Mouse (Mus musculus): ENCODE data around the gene Pbp2.
A peak's percentile ranks its signal among the peaks of the same experiment; 100 is the strongest.

The Pbp2 gene

DNA sequence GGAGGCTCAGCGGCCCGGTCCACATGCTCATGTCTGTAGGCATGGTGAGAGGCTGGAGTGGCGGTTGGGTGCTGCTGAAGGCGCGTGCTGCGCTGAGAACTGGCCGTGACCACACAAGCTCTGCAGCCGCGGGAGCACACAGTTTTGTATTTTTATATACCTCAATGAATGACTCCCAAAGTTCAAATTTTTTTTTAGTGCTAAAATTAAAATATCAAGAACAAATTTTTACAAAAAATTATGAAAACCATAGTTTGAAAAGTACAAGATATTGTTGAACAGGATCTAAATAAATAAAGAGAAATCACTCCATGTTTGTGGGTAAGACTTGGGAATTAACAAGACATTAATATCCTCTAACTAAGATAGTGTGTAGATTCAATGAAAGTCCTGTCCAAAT is at the start of gene Pbp2:
Gene Pbp2 (minus strand): TSS at position 101 of the 400 bp plus-strand sequence.
- DNase-seq (ENCODE audit: low read depth, low spot score), result no peak

DNA sequence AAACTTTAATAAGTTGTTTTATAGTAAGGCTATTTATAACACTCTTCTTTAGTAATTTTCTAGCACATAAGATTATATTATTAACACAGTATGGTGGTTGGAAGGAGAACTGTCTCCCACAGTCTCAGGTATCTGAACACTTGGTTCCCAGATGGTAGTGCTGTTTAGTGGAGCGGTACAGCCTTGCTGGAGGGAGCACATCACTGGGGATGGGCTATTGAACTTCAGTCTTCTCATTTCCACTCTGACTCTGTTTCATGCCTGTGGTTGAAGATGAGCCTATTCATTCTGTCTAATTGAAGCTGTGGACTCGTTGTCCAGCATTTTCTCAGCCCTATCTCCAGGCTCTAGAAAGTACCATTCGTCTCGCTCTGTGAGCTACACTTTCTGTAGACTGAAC is 44.7 kb upstream of the Pbp2 start:
- no peak for DNase-seq (ENCODE audit: low read depth, low spot score)

DNA sequence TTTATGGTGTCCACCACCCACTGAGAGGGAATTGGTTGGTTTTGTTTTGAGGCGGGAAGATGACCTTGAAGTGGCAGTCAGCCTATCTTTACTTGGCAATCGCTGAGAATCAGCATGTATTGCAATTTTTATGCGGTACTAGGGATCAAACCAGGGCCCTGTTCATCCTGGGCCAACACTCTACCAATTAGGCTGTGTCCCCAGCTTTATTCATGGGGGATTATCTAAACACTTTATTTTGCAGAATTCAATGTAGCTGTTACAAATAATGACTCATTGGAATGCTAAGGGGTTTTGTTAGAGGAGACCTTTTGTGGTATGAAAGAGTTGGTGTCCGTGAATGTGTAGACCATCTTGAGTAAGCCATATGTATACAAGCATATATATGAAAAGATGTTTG is 42.3 kb upstream of the Pbp2 start:
- no peak for DNase-seq (ENCODE audit: low read depth, low spot score)

DNA sequence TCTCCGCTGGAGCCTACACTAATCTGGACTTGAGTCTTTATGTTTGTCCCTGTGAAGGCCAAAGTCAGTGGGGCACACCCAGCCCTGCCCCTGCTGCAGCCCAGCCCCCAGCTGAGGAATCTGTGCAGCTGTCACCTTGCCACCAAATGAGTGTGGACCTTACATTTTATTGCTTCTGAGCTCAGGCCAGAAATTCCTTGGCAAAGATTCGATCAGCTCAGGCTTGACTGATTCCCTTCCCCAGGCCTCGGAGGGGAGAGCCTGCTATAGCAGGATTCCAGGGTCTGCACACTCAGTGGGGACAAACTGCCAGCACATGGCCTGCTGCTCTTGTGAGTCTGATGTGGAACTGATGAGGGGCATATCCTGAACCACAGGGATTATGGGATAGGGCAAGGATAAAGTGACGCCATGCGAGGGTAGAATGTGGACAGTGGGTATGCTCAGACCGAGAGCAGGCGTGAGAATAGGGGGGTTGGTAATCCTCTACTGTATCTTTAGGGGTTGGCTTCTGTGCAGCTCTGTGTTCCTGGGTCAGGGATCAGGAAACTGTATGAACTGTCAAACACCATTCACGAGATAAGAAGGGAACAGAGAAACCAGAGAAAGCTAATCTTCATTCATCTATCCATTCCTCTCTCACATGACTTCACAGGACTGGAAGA is 41.6 kb upstream of the Pbp2 start:
- DNase-seq (ENCODE audit: low read depth, low spot score), result no peak

DNA sequence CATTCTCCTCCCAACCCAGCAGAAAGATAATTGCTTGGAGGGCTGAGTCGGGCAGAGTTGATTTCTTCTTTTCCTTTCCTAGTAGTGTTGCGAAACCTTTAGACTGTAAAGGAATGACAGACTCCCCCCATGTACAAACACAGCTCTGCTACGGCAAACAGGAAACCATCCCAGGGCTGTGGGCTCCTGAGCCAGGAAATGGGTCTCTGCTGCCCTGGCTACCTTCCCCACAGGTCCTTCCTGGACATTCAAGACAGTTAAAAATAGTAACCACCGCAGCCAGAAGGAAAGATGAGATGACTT is 30.8 kb upstream of the Pbp2 start:
- DNase-seq (ENCODE audit: low read depth, low spot score), result no peak

DNA sequence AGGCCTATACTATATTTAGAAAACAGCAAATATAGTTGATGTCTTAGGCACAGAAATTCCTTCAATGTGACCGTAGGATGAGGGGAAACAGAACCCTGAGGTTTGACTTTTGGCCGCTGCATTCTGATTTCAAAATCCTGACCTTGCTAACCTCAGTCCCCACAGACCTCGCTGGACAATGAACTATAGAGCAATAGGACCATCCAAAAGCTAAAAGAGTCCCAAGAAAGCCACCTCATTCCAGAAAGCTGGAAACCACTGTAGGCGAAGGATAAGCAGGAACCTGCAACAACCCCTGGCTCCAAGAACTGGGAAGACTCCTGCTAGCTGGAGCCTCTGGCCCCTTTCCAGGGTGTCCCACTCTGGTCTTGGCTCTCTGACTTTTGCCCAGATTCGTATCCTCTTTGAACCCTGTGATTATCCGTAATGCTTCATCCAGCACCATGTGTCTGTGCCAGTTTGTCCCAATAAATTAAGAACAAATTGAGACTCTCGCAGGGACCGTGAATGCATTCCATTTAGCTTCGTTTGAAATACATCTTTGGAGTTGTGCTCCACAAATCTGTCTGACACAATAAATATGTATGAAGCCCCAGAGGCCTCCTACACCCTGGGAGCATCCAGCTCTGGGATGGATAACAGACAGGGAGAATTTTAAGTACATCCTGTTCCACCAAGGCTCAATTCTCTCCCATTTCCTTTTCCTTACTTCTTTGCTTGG is 30.3 kb upstream of the Pbp2 start:
- no peak for DNase-seq (ENCODE audit: low read depth, low spot score)

DNA sequence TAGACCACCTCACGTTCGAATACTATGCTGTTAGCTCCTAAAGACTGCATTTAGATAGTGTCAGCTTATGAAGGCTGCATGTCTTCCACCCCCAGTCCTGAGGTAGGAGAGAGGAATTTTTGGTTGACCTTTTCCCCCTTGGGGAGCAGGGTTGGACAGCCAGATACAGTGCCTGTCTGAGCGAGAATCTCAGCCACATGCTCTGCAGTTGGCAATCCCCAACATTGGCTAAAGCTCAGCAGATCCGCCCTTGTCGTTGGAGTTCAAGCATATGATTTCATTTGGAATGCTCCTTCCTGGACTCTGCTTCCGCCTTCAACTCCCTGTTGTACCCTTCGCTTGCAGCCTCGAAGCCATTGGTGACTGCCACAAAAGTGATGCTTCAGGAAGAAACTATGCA is 26.2 kb upstream of the Pbp2 start:
- DNase-seq (ENCODE audit: low read depth, low spot score), result no peak

DNA sequence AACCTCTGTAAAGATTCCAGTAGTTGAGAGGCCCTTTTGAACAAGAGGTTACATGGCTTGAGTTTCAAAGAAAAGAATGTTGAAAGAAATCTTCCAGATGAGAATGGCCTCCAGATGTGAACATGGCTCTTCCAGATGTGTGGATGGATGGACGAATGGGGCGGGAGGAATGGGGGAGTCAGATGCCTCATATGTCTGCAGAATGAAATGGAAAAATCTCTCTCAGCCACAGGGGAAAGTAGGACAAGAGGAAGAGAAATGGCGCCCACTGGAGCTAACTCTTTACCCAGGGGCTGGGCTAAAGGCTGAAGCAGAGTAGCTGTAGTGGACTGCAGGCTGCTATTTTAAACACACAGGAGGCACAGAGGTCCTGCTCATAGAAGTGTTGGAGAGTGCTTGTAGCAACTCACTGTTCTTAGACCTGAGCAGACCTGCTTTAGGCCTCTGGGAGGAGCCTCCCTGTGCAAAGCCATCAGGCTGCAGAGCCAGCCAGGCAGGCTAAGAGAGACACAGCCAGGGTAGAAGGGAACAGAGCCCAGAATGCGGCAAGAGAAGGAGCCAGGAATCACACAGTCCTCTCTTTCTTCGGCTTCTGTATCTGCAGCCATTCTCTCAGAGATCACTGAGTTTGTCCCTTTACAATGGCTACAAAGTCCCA is 23.9 kb upstream of the Pbp2 start:
- peak; percentile 69 for DNase-seq (ENCODE audit: low read depth, low spot score)

DNA sequence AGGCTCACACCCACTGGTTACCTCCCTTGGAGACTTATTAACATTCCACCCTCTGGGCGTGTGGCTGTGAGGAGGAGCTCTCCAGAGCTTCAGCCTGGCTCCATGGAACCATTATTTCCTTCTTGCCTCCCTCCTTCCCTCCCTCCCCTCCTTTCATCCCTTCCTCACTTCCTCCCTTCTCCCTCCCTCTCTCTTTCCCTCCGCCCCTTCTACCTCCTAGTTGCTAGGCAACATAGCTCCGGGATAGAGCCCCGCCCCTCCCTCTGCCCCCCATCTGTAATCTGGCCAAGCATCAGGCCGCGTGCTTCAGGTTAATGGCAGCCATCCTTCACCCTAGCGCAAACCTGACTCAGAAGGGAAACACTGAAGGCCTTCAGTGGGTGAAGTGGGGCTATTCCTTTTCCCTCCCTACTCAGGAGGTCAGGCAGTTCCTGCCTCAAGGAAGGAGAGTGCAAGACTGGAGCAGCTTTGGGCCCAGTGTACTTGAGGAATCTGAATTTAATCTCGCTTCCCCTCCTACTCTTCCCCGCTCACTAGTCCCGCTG is 22.6 kb upstream of the Pbp2 start:
- peak; percentile 70 for DNase-seq (ENCODE audit: low read depth, low spot score)

DNA sequence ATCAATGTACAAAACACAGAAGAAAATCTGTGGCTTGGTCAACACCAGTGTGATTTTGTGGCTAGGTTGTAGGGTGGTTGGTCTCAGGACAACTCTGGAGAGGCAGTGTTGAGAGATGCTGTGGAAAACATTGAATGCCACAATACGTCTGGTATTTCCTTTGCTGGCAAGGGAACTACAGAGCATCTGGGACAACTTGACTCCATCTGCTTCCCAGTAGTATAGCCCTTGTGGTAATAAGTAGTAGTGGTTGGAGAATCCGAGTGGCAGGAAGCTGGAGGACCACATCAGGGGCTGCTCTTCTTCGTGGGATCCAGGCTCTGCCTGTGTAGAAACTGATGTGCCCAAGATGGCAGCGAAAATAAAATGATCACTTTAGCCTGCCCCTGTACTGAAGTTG is 21.7 kb upstream of the Pbp2 start:
- DNase-seq (ENCODE audit: low read depth, low spot score), result no peak

DNA sequence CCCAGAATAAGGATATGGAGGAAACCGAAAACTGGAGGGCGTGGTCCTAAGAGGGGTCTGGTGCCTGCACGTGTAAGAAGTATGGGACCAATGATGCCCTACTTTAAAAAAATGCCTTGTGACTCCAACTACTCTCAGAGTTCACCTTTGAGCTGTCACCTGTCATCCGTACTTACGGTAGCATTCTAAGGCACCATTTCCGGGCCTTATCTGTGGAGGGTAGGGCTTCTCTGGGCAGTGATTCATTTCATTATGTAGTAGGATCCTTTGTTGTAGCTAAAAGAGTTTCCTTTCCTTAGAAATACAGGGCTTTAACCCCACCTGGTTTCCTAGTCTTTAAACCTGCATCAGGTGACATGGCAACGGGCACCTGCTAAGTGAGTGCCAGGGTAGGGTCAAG is 16.6 kb upstream of the Pbp2 start:
- DNase-seq (ENCODE audit: low read depth, low spot score), result no peak

DNA sequence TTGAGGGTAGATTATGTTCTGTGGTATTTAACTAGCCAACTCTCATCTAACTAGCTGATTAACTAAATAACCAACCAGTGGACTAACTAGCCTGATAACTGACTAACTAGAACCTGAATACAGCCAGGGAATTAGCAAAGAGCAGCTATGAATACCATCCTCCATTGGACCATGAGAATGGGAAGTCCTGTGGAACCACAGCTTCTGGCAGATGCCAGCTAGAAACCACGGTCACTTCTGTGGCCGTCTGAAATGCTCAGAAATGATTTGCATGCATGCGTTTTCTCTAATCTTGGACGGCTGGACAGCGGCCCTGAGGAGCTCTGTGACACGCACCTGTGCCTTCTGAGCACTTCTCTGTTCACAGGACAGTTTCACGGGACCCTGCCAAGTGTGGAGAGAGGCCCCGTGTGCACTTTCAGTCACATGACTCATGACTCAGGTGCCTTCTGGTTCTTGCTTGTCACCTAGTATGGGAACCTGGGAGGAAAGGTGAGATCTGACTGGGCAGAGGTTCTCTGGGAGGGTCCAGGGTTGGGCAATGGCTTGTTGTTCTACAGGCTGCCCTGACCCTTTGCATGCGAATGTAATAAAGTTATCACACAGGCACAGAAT is 14.6 kb upstream of the Pbp2 start:
- DNase-seq (ENCODE audit: low read depth, low spot score), result no peak

DNA sequence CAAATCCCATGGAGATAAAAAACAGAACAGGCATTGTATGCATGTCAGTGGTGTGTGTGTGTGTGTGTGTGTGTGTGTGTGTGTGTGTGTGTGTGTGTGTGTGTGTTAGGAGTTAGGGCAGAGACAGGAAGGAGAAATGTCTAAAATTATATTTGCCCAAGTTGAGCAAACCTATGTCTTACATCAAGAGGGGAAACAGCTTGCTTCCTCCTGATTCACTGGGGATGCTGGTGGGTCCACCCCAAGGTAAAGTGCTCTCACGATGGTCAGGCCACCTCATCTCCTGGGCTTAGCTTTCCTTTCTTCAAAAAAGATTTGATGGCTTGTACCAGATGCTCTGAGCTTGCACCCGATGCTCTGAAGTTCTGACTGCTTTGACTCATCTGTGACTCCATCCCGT is 13.9 kb upstream of the Pbp2 start:
- DNase-seq (ENCODE audit: low read depth, low spot score), result no peak

DNA sequence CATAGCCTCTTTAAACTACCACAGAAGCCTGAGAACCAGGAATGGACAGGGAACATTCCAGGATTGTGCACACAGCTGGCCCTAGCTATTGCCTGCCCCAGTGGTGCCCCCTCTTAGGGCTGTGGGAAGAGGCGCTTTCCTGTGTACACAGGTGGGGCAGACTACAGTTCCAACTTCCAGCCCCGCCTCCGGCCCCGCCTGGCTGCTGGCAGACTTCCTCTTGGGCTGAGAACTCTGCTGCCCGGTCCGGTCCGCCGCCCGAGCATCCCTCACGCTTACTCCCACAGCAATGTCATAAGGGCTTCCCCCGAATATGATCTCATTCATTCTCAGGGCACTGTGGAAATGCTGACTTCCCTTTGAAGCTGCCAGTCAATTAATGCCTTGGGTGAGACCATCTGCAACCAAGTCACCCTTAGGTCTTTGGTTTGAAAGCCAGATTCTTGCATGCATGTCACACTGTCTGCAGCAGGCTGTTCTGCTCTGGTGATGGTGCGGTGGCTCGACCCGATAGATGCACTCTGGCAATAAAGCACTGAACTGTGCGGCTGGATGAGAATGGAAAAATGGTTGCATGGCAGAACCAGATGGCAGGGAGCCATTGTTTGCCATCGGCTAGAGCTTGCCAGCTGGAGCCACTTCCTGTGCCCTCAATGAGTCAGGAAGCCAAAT is 13.2 kb upstream of the Pbp2 start:
- peak; percentile 29 for DNase-seq (ENCODE audit: low read depth, low spot score)

DNA sequence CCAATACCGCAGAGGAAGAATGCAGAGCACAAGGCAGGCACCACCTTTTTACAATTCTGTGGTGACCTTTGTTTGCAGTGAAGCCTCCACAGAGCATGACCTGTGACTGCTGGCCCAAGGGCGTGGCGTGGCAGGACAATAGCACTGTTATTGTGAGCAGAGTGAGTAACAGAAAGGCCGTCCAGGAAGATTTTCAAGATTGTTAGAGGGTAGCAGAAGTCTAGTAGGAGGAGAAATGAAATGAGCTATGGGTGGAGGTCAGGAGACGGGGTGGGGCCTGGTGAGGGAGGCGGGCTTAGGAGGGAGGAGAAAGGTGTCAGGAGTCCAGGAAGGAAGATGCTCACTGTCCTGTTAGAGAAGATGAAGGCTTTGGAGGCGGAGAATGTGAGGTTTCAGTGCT is 12.5 kb upstream of the Pbp2 start:
- no peak for DNase-seq (ENCODE audit: low read depth, low spot score)

DNA sequence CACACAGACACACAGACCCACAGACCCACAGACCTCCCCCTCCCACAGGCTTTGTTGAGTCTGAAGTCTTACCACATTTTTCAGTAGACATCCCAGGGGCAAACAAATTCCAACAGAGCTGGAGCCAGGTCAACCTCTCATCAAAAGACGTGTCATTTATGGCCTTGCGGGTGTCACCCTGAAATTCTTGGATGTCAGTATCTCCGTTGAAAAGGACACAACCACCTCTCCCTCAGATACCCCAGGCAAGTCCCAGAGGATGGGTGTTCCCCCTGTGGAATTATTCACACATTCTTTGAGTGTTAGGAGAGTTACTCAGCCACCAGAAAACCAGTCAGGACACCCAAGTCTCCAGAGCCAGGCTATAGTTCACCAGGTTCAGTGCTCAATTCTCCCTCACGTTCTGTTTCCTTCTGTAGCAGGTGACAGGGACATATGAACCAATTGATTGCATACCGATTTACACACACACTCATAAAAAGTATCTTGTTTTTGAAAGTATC is 9.3 kb upstream of the Pbp2 start:
- no peak for DNase-seq (ENCODE audit: low read depth, low spot score)

DNA sequence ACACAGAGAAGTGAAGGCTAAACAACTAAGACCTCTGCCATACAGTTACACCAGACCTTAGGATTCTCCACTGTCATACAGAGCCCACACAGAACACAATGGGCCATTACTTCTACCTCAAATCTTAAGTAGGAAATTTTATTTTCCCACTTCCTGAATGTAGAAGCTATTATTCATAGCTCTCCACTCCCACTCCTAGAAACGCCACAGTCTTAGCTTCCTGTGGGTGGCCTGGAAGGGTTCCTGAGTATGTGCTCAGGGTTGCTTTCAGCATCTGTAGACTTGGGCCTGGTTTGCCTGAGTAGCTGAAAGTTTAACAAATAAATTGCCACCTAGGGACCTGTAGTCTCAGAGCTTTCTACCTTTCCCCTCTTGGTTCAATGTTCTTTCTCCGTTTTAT is 5.9 kb upstream of the Pbp2 start:
- DNase-seq (ENCODE audit: low read depth, low spot score), result no peak

DNA sequence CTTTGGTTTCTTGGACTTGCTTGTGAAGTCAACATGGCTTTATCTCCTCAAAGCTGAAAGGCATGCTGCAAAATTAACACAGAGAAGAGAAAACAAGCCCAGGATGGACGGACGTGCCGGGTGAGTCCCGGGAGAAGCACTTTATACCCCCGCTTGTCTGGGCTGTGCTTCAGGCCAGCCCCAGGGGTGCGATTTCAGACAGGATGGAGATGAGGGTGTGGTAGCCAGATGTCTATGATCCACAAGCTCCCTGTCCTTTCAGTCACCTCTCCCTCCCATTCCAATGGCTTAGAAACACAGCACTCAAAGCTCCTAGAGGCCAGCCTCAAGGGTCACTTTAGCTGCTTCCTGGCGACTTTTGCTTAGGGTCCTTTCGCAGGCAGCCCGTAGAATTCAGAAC is 3.8 kb upstream of the Pbp2 start:
- DNase-seq (ENCODE audit: low read depth, low spot score), result no peak

DNA sequence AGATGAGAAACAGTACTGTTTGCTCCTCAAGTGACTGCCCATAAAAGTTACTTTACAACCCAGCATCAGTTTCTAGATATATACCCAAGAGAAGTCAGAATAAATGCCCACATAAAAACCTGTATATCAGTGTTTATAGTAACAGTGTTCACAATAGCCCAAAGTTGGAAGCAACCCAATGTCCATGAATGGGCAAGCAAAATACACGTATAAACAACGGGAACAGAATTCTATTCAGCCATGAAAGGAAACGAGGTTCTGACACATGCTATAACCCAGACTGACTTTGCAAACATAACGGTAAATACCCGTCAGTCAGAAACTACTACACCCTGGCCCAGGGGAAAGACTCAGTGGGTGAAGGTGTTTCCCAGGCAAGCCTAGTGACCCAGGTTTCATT is 1.8 kb upstream of the Pbp2 start:
- no peak for DNase-seq (ENCODE audit: low read depth, low spot score)

DNA sequence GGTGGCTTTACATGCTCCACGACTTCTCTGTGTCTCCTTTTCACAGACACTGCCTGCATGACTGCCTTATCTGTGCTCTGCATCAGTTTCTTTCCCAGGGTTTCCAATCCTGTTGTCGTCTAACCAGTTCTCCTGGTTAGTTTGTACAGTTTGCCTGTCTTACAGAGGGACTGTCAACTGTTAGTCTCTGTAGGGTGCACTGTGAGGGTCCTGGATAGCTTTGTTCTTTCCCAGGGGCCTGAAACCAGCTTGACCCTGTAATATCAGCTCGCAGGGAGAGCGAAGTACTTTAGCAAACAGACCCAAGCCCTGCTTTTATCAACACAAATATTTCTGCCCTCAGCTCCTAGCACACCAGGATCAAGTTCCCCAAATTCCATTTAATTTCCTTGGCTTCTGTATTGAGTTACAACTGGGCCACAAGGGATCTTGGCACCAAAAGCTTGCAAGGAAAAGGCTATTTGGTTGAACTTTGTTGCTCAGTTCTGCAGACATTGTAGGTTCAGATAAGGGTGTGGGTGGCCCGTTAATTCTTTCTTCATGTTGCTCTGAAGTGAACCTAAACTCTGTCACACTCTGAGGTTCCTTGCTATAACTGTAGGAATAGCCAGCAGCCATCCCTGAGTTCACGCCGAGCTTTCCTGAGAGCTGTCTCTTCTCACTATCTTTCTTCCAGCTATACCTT is 5.5 kb downstream of the Pbp2 start:
- peak; percentile 20 for DNase-seq (ENCODE audit: low read depth, low spot score)

DNA sequence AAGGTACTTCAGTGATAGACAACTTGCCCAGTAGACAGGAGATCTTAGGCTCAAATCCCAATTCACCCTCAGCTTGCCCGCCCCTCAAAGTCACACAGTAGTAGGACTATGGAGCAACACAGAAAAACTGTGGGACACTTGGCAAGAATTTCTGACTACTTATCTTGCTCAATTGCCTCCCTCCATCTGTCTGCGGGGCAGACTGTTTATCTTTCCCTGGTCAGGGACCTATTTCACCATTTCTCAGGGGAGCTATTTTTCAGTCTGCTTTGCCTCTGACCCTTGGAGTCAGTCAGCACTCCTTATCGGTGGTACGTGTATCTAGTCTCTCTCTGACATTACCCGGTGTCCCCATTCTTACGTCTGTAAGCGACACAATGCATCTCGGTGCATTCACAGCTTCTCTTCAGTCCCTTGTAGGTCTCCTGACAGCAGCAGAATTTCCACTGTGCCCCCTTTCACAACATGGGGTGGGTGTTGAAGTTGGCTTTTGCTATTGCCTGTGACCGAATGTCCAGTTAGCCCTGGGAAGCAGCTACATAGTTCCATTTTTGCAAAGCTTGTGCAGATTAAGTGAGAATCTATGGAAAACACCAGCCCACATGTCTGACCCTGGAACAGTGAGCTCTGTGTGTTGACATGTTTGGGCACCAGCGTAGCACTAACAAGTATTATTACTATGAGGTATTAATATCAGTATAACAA is 7.6 kb downstream of the Pbp2 start:
- DNase-seq (ENCODE audit: low read depth, low spot score), result no peak

Measured in forelimb bud, embryonic 11.5 days (tissue).